Mouse (Mus musculus): ENCODE results near the gene Zbtb33. TPM values are rescaled to one million over a fixed set of nuclear protein-coding genes. Genes with fewer than 3 reads are reported as not detected.

Gene Zbtb33
- total RNA-seq, 1 experiment from 2014 or later = 30.3 TPM

Small RNA genes within 50 kb of the gene (microRNA-seq; reads per million reads assigned to microRNA genes)
- 0 to 0.43 reads per million in 2 experiments for gene Mir3110

Other genes with a start within 250 kb of the Zbtb33 start
- not detected in 2 replicates for gene Btg1-ps1, start 171.0 kb upstream of the Zbtb33 start, total RNA-seq (2021)
- gene Btg1-ps2, start 146.7 kb upstream of the Zbtb33 start, total RNA-seq (2021) = not detected in 2 replicates
- not detected in 2 replicates for gene Rhox10, start 123.3 kb upstream of the Zbtb33 start, total RNA-seq (2021)
- gene Rhox11, start 104.7 kb upstream of the Zbtb33 start, total RNA-seq (2021) = not detected in 2 replicates
- gene Rhox12, start 78.9 kb upstream of the Zbtb33 start, total RNA-seq (2021) = not detected in 2 replicates
- gene Rhox13, start 68.6 kb upstream of the Zbtb33 start, total RNA-seq (2021) = not detected in 2 replicates
- 9.9 and 12.2 TPM in 2 replicates for gene Tmem255a, start 62.6 kb downstream of the Zbtb33 start, total RNA-seq (2021)
- not detected in 2 replicates for gene Atp1b4, start 126.4 kb downstream of the Zbtb33 start, total RNA-seq (2021)